Mouse (Mus musculus): Measurements from ENCODE around the gene 9230104L09Rik. TPM values are rescaled to one million over a fixed set of nuclear protein-coding genes. Genes with fewer than 3 reads are reported as not detected.

Gene 9230104L09Rik
- polyA plus RNA-seq, 1 experiment from 2014 or later: not detected

- Histone ChIP-seq H3K4me3 (no peak overlapping the region), H3K9me3 (no peaks in the 10 kb centered on the region), H3K4me2 (0 out of 2 replicates have a peak overlapping the region, but pooled peaks have one; percentile 11), H3K27ac (replicated peaks) (no peak overlapping the region), H3K4me1 (replicated peaks) (no peaks in the 10 kb centered on the region), H3K36me3 (no peaks in the 10 kb centered on the region), H3K27me3 (no peaks in the 10 kb centered on the region), H3K9ac (no peak overlapping the region)
- WGBS: 46% methylated on average over 8 of the region's 8 CpGs
- peak; percentile 69; the same call in 1 of the 2 replicates for ATAC-seq (ENCODE audit: low FRiP score, low read depth)
Measured at GRCm38 (mm10) chr2:148851116-148851906, 13.5 kb downstream of the 9230104L09Rik start.

DNA sequence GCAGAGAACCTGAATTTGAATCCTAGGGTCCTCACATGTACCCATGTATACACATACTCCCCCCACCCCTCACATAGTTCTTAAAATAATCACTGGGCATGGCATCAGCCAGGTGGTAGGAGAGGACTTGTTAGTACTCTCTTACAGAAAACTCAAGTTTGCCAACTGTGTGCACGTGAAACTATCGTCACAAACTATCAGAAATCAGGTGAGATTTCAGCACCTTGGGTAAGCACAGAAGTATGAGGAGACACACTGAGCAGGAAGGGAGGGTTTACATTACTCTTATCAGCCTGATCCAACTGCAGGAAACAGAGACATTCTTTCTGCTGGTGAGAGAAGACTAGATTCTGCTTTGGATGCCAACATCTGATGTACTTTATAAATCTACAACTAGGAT is 25.6 kb downstream of the 9230104L09Rik start:
- no peaks in the 10 kb centered on the region for H3K9me3 ChIP-seq
- 93% methylated on average over 2 of the region's 2 CpGs for WGBS
- H3K27me3 ChIP-seq: no peaks in the 10 kb centered on the region
- ATAC-seq (ENCODE audit: low FRiP score, low read depth): no peak
- no peaks in the 10 kb centered on the region for H3K4me1 ChIP-seq (replicated peaks)
- H3K9ac ChIP-seq: no peak overlapping the region
- H3K4me2 ChIP-seq: no peak overlapping the region
- no peaks in the 10 kb centered on the region for H3K36me3 ChIP-seq
- no peak overlapping the region for H3K4me3 ChIP-seq
- no peak overlapping the region for H3K27ac ChIP-seq (replicated peaks)

DNA sequence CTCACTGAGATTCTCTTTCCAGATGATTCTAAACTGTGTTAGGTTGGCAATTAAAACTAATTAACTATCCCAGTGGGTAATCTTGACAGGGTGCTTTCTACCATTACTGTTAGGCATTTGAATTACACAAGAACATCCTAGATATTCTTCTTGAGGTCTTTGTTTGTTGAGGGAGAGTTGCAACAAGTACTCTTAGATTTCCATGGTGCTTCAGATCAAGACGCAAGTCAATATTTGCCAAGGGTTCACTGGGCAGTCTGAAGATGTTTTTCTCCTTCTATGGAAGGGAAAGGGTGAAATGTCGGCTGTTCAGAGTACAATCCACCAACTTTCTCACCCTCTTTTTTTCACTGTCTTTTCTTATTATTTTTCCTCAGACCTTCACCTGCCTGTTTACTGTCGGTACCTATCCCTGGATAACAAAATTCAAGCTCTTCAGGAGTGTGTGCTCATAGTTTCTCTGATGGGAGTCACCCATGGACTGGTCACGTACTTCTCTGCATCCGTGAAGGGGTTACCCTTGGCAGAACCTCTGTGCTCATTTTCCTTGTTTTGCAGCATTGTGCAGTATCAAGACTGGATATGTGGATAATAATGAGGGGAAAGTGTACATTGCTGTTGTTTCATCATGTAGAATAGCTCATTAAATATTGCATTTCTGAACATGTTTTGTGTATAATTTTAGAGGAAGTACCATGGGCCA is 26.6 kb downstream of the 9230104L09Rik start:
- Histone ChIP-seq H3K4me3 (no peak overlapping the region), H3K4me1 (replicated peaks) (no peaks in the 10 kb centered on the region), H3K9me3 (no peaks in the 10 kb centered on the region), H3K36me3 (no peaks in the 10 kb centered on the region), H3K27ac (replicated peaks) (no peak overlapping the region), H3K4me2 (no peak overlapping the region), H3K27me3 (no peaks in the 10 kb centered on the region), H3K9ac (no peak overlapping the region)
- ATAC-seq (ENCODE audit: low FRiP score, low read depth): no peak
- 84% methylated on average over 5 of the region's 5 CpGs for WGBS

DNA sequence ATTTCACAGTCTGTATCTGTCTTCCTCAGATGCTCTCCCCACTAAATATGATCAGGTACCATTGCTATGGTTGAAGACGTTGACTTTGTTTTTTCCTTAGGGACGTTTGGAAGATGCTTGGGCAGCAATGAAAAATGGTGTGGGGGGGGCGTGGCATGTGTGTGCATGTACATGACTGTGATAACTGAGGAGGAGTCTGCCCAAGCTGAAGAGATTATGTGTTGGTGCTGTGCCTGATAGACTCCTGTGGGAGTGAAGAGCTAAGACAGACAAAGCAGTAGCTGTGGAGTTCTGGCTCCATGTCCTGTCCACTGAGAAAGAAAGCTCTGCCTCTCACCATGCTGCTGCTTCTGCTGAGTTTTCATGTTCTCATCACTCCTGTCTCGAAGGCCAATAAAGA is 29.9 kb downstream of the 9230104L09Rik start, which contains the start of gene Cst9:
Gene Cst9 (plus strand): TSS at position 236 of the 400 bp plus-strand sequence.
- H3K9me3 ChIP-seq: no peaks in the 10 kb centered on the region
- H3K36me3 ChIP-seq: no peaks in the 10 kb centered on the region
- no peak within 1 kb of the TSS for H3K27ac ChIP-seq (replicated peaks)
- H3K4me3 ChIP-seq: no peak within 1 kb of the TSS
- no peaks in the 10 kb centered on the region for H3K27me3 ChIP-seq
- 74% methylated on average over 4 of the region's 4 CpGs for WGBS
- ATAC-seq (ENCODE audit: low FRiP score, low read depth): no peak
- H3K4me2 ChIP-seq: no peak within 1 kb of the TSS
- H3K4me1 ChIP-seq (replicated peaks): no peaks in the 10 kb centered on the region
- no peak within 1 kb of the TSS for H3K9ac ChIP-seq

DNA sequence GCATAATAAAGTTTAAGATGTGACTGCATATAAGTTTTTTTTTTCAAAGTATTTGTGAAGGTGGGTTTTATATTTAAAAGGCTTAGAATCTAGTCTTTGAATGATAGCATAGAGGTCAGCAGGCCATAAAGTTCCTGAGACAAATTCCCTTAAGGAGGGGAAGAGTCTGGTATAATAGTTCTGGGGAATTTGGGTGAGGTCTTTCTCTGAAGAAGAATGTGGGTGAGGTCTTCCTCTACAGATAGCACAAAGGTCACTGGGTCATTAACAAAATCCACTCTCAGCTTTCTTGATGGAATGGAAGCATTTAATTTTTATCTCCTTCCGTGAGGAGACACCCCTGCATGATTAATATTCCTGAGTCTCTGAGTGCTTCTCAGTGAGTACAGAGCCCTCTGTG is 38.9 kb downstream of the 9230104L09Rik start:
- no peaks in the 10 kb centered on the region for H3K27me3 ChIP-seq
- WGBS: 83% methylated on average over 1 of the region's 1 CpGs
- ATAC-seq (ENCODE audit: low FRiP score, low read depth): no peak
- no peak overlapping the region for H3K9ac ChIP-seq
- no peaks in the 10 kb centered on the region for H3K36me3 ChIP-seq
- H3K4me2 ChIP-seq: no peak overlapping the region
- H3K4me3 ChIP-seq: no peak overlapping the region
- no peak overlapping the region for H3K27ac ChIP-seq (replicated peaks)
- H3K4me1 ChIP-seq (replicated peaks): no peaks in the 10 kb centered on the region
- no peaks in the 10 kb centered on the region for H3K9me3 ChIP-seq

GRCm38 (mm10) chr2:148819909-148820308 is 44.9 kb downstream of the 9230104L09Rik start, which contains the start of gene Cst13:
TSS of gene Cst13 (plus strand) at chr2:148820081.
- H3K27ac ChIP-seq (replicated peaks): no peak within 1 kb of the TSS
- no peak within 1 kb of the TSS for H3K9ac ChIP-seq
- no peaks in the 10 kb centered on the region for H3K4me1 ChIP-seq (replicated peaks)
- H3K4me3 ChIP-seq: no peak within 1 kb of the TSS
- H3K9me3 ChIP-seq: no peaks in the 10 kb centered on the region
- no peak within 1 kb of the TSS for H3K4me2 ChIP-seq
- no peak for ATAC-seq (ENCODE audit: low FRiP score, low read depth)
- H3K36me3 ChIP-seq: no peaks in the 10 kb centered on the region
- H3K27me3 ChIP-seq: no peaks in the 10 kb centered on the region

DNA sequence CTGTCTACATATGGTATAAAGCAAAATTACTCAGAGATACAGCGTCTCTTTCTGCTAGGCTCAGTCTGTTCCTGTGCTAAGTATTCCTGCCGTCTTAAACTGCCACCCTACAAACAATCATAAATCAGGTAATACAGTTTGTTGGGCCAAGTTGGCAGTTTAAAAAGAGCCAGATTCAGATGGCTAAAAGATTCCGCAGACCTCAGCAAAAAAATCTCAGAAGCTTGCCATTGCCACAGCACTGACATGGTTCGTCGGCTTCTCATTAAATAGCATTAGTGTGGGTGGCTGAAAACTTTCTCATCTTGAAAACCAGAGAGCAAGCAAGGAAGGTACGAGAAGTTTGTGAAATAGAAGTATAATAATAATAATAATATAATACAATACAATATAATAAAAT is 58.1 kb downstream of the 9230104L09Rik start:
- Histone ChIP-seq H3K4me2 (no peak overlapping the region), H3K36me3 (no peaks in the 10 kb centered on the region), H3K27me3 (no peaks in the 10 kb centered on the region), H3K9me3 (no peaks in the 10 kb centered on the region), H3K27ac (replicated peaks) (no peak overlapping the region), H3K4me1 (replicated peaks) (no peaks in the 10 kb centered on the region), H3K4me3 (no peak overlapping the region), H3K9ac (no peak overlapping the region)
- no peak for ATAC-seq (ENCODE audit: low FRiP score, low read depth)
- 79% methylated on average over 6 of the region's 6 CpGs for WGBS

DNA sequence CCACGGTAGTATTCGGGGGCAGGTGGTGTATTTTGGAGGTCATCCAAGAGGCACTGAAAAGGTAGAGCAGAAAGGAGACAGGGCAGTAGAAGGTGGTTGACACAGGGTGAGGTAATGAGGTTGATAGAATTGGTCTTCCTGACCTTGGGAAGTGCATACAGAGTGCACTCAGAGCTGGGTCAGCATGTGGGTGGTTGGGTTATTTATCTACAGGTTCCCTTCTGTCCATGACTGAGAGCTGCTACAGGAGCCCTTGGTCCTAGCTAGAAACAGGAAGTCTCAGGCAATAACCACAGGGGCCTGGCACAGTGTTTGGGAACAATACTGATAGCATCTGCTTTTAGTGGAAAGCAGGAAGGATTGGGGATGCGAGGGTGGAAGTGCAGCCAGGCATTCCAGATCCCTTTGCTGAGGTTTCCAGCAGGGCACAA is 63.3 kb downstream of the 9230104L09Rik start:
- Histone ChIP-seq H3K36me3 (no peaks in the 10 kb centered on the region), H3K27ac (replicated peaks) (no peak overlapping the region), H3K4me1 (replicated peaks) (no peaks in the 10 kb centered on the region), H3K4me3 (no peak overlapping the region), H3K4me2 (no peak overlapping the region), H3K9me3 (no peaks in the 10 kb centered on the region), H3K9ac (no peak overlapping the region), H3K27me3 (no peaks in the 10 kb centered on the region)
- WGBS: 69% methylated on average over 3 of the region's 3 CpGs
- no peak for ATAC-seq (ENCODE audit: low FRiP score, low read depth)

DNA sequence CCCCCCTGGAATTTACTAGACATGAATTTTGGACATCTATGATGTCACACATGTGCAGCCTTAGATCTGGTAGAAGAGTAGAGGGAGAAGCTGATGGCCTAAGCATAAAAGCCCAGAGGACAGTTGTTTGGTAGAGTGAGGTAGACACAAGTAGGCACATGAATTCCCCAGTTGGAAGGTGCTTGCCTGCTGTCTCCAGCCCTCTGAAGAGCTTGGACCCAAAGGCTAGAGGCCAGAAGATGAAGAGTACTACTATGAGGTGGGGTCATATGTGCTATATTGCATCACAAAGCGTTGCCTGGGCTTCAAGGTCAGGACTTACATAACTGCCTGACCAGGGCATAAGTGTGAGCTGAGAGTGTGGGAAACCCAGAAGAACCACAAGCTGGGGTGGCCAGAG is 66.4 kb downstream of the 9230104L09Rik start, which contains the start of gene Cst8:
Gene Cst8 (plus strand): TSS at position 301 of the 400 bp plus-strand sequence.
- no peak for ATAC-seq (ENCODE audit: low FRiP score, low read depth)
- 95% methylated on average over 1 of the region's 1 CpGs for WGBS
- no peak within 1 kb of the TSS for H3K4me2 ChIP-seq

More for the DNA sequence above, 66.4 kb downstream of the 9230104L09Rik start, which contains the start of gene Cst8:
- no peak within 1 kb of the TSS for H3K4me3 ChIP-seq
- H3K4me1 ChIP-seq (replicated peaks): no peaks in the 10 kb centered on the region
- H3K27me3 ChIP-seq: no peaks in the 10 kb centered on the region
- H3K36me3 ChIP-seq: no peaks in the 10 kb centered on the region
- H3K27ac ChIP-seq (replicated peaks): no peak within 1 kb of the TSS
- no peaks in the 10 kb centered on the region for H3K9me3 ChIP-seq
- H3K9ac ChIP-seq: no peak within 1 kb of the TSS

Other genes with a start within 250 kb of the 9230104L09Rik start
- gene Nxt1, start 192.4 kb downstream of the 9230104L09Rik start, polyA plus RNA-seq (2015; fragmentation: Nextera tagmentation; extraction: Ambion mirVana): 42.2 and 42.4 TPM in 2 replicates
- 13.9 and 16.3 TPM in 2 replicates for gene Gzf1, start 184.0 kb downstream of the 9230104L09Rik start, polyA plus RNA-seq (2015; fragmentation: Nextera tagmentation; extraction: Ambion mirVana)
- gene Napb, start 132.6 kb downstream of the 9230104L09Rik start, polyA plus RNA-seq (2015; fragmentation: Nextera tagmentation; extraction: Ambion mirVana): 77.7 and 84.2 TPM in 2 replicates
- gene Cstl1, start 114.7 kb downstream of the 9230104L09Rik start, polyA plus RNA-seq (2015; fragmentation: Nextera tagmentation; extraction: Ambion mirVana): not detected in 2 replicates
- not detected in 2 replicates for gene Cst11, start 93.5 kb downstream of the 9230104L09Rik start, polyA plus RNA-seq (2015; fragmentation: Nextera tagmentation; extraction: Ambion mirVana)
- not detected in 2 replicates for gene 8030411F24Rik, start 83.0 kb downstream of the 9230104L09Rik start, polyA plus RNA-seq (2015; fragmentation: Nextera tagmentation; extraction: Ambion mirVana)
- gene Cst12, start 75.7 kb downstream of the 9230104L09Rik start, polyA plus RNA-seq (2015; fragmentation: Nextera tagmentation; extraction: Ambion mirVana): not detected in 2 replicates
- not detected in 2 replicates for gene Cst8, start 66.3 kb downstream of the 9230104L09Rik start, polyA plus RNA-seq (2015; fragmentation: Nextera tagmentation; extraction: Ambion mirVana)
- not detected in 2 replicates for gene Cst13, start 45.0 kb downstream of the 9230104L09Rik start, polyA plus RNA-seq (2015; fragmentation: Nextera tagmentation; extraction: Ambion mirVana)
- not detected in 2 replicates for gene Cst9, start 29.9 kb downstream of the 9230104L09Rik start, polyA plus RNA-seq (2015; fragmentation: Nextera tagmentation; extraction: Ambion mirVana)
- gene Cst3, start 10.7 kb upstream of the 9230104L09Rik start, polyA plus RNA-seq (2015; fragmentation: Nextera tagmentation; extraction: Ambion mirVana): 672 and 703 TPM in 2 replicates
- gene Gm1330, start 138.2 kb upstream of the 9230104L09Rik start, polyA plus RNA-seq (2015; fragmentation: Nextera tagmentation; extraction: Ambion mirVana): not detected in 2 replicates
- gene Gm10750, start 152.2 kb upstream of the 9230104L09Rik start, polyA plus RNA-seq (2015; fragmentation: Nextera tagmentation; extraction: Ambion mirVana): not detected in 2 replicates

Measured in hindbrain, embryonic 15.5 days (tissue).